Mouse (Mus musculus): ENCODE measurements around the gene Samd4b. TPM values are rescaled to one million over a fixed set of nuclear protein-coding genes. Genes with fewer than 3 reads are reported as not detected.

Samd4b gene
- total RNA-seq, 2 experiments from 2014 or later = 9.8 to 14.0 TPM

DNA sequence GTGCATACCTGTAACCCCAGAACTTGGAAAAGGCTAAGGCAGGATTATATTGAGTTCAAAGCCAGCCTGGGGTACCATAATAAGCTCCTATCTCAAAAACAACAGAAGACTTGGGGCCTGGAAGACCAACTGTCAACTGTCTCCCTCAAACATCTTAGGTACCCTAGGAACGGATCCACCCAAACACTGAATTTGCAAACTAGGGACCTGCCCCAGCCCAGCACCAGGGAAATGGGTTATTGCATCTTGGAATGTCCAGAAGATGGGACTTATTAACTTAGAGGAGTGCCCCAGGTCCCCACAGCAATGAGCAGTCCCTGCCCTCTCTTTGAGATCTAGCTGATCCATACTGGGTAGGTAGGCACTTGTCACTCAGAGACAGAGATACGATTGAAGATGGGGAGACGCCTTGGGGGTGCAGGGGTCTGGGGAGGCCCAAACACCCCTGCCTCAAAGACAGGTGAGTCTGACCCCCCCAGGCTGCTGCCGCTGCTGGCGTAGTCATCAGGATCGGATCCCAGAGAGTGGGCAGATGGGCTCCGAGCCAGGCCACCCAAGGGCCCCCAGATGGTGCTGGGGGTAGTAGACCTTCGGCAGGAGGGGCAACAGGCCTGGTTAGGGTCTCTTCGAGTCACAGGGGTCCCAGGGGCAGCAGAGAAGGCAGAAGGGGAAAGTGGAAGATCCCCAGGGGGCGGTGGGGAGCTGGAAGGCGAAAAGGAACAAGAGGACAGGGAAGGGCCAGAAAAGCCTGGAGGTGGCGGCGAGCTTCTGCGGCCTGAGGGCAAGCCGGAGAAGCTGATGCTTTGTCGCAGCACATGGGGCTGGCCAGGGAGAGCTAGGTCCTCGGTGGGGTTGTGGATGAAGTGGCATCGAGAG lies 220.5 kb downstream of the Samd4b start:
- DNase-seq = peak; percentile 49

DNA sequence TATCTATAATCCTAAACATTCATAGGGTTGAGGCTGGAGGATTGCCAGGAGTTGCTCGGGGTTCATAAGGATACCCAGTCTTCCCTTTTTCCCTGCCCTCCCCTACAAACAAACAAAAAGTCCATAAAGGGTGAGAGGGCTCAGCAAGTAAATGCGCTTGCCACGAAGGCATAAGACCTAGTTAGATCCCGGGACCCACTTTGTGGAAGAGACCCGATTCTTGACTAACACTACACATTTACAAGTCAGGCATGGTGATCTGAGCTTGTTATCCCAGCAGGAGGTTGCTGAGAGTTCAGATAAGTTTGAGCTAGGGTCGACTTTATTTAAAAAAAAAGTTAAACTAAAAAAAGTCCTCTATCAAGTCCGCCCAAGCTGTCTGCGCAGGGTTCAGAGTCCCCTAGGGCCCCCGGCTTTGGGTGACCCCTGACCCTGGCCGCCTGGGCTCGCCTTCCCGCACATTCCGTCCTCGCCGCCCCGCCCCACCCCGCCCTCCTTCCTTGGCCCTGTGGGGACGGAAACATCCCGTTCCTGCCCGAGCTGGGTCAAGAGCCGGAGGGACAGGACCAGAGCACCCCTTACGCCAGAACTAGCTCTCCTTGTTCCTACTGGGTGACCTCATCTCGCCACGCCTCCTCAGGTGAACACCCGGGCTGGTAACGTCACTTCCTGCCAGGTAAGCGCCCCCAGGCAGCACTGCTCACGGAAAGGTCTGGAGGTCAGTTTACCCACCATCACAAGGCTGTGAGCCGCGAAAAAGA lies 221.8 kb downstream of the Samd4b start:
- peak; percentile 95 for DNase-seq

DNA sequence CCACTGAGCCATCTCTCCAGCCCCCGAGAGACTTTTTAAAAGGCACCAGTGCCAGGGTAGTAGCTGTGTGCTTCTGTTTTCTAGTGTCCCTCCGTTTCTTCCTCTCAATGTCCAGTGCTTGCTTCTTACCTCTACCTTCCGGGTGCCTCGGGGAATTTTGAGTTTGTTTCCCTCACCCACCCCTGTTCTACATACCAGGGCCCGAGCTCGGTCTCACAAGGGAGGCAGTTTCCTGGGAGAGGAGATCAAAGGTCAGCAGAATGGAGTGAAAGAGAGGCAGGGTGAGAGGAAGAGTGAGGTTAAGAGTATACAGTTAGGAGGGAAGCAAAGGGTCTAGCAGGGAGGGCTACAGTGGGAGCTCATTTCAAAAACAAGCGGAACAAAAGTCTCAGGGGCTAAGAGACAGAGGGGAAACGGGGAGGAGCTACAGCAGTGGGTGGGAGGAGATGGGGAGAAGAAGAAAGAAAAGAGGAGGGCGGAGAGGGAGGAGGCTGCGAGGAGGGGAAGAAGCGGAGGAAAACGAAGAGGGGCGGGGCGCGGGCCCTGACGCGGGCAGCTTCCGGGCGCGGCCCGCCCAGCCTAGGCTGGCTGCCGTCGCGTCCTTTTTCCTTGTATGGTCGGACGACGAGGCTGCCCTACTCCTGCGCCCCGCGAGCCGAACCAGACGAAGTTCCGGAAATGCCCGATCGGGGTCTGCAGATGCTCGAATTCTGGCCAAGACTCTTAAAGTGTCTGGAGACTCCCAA lies 222.6 kb downstream of the Samd4b start:
- DNase-seq = peak; percentile 95

DNA sequence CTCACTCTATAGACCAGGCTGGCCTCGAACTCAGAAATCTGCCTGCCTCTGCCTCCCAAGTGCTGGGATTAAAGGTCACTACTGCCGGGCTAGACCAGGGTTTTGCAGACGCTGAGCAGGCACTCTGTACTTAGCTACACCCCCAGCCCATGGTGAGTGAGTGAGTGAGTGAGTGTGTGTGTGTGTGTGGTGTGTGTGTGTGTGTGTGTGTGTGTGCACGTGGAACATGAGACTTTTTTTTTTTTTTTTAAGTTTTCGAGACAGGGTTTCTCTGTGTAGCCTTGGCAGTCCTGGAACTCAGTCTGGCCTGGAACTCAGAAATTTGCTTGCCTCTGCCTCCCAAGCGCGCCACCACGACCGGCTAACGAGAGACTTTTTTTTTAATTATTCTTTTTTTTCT lies 223.3 kb downstream of the Samd4b start:
- no peak for DNase-seq

DNA sequence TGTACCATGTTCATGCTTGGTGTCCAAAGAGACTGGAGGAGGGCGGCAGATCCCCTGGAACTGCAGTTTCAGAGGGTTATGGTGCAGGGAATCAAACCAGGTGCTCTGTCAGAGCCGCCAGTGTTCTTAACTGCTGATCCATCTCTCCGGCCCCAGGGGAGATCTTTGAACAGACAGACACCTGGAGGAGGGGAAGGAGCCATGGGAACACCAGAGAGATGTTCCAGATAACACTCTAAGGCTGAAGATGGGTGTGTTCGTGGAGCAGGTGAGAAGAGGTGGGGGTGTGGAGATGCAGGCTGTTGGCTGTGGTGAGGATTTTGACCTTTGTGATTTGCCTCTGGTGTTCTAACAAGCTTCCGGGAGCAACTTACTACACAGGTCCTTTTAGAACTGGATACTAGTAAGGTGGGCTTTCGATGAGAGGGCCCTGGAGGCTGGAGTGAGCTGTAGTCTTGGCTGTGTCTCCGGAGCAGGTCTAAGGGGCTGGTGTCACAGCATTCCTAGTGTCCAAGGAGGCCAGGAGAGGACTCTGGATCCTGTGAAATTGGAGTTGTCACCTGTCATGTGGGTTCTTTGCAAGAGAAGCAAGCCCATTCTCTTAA lies 224.0 kb downstream of the Samd4b start:
- no peak for DNase-seq

DNA sequence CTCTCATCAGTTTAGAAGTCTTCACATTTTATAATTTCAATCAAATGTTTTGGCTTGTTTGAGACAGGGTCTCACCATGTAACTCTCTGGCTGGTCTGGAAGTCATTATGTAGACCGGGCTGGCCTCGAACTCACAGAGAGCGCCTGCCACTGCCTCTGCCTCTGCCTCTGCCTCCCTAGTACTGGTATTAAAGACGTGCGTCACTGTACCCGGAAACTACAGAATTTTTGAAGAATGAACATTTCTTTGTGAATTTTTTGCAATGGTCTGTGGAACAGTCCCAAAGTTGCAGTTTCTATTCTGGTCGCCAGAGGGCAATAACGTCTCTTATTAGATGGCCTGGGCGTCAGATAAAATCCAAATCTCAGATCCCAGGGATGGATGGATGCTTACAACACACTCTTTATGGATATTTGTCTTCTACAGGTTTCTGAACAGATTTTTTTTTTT lies 224.8 kb downstream of the Samd4b start:
- peak; percentile 66 for DNase-seq

DNA sequence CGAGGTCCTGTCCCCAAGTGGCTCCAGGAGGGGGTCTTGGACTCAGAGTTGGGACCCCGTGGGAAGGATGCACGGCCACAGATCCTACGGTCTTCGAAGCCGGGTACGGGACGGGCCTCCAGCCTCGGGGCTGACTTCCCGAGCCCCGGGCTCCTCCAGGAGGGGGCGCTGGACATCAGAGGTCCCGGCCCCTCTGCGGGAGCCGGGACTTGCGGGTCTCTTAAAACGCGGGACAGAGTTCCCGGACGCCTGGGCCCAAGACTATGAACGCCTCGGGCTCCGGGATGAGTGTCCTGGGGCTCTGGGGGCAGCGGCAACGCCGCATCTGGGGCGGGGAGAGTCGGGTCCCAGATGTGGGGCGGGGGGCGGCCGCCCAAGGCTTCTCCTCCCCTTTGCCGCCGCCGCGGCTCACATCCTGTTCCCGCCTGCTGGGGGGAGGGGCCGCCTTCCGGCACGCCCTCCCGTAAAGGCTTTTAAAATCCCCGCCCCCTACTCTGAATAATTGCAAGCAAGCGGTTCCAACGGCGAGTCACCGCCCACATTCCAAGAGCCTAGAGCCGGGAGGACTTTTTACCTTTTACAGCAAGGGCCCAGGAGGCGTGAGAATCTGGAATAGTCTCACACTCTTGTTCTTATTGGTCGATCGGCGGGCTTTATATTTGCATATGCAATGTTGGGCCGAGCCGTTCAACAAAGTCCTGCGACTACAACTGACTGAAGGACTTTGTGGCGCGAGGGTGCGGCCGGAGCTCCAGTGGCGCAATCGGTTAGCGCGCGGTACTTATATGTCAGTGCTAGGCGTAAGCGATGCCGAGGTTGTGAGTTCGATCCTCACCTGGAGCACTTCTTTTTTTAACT lies 225.5 kb downstream of the Samd4b start, which contains the start of gene Plekhg2:
TSS of gene Plekhg2 (minus strand) at position 349 of the 858 bp plus-strand sequence.
- DNase-seq = peak; percentile 98

DNA sequence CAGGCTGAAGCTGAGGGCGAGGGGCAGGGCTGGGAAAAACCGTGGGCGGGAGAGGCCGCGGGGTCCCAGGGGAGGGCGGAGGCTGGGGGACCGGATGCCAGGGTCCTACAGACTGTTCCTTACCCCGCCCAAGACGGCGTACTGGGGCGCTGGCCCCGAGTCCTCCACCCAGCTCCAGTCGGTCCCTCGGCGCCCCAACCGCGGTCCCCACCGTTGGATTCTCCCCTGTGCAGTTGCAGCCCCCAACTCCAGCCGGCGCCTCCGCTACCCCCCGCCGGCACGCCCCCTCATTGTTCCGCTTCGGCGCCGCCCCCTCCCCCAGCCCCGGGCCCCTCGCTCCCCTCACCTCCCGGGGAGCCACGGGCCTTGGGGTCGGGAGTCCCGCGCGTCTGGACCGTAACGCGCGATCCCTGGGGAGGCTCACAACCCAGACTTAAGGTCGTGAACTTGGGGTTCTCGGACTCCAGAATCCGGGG lies 226.4 kb downstream of the Samd4b start:
- DNase-seq = peak; percentile 83

DNA sequence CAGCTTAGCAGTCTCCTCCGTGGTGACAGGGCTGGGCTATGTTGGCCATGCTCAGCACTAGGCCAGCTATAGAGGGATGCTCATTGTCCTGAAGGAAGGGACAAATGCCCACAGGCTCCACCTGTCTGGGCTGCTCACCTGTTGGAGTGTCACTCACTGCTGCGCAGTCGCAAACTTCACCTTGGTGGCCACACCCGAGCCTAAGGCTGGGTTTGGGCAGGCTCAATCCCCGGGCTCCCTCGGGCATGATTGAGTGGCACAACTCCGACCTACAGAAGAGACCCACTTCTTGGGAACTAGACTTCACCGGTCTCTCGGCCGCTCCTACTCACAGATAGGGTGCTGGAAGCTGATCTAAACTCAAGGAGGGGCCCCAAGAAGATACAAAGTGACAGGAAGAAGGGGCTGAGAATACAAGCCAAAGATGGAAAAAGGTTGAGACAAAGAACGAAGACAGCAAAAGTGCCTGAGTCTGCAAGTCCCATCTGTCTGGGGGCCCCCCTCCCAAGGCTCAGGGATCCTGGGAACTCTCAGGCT lies 226.9 kb downstream of the Samd4b start:
- DNase-seq = peak; percentile 23

DNA sequence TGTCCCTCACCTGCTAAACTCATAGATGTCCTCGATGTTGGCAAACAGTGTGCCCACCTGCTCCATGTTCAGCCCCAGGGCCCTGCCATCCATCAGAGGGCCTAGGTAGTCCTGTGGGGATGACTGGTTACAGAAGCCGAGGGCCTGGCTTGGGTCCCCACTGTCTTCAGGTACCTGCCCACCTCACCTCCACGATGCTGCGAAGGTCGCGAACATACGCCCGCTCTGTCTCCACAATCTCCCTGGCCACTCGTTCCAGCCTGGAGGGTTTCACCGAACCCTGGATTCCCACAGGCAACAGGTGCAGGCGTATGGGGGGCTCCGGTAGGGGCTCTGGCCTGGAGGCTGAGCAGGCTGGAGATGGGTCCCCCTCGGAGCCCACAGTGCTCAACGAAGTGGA lies 227.9 kb downstream of the Samd4b start:
- no peak for DNase-seq

DNA sequence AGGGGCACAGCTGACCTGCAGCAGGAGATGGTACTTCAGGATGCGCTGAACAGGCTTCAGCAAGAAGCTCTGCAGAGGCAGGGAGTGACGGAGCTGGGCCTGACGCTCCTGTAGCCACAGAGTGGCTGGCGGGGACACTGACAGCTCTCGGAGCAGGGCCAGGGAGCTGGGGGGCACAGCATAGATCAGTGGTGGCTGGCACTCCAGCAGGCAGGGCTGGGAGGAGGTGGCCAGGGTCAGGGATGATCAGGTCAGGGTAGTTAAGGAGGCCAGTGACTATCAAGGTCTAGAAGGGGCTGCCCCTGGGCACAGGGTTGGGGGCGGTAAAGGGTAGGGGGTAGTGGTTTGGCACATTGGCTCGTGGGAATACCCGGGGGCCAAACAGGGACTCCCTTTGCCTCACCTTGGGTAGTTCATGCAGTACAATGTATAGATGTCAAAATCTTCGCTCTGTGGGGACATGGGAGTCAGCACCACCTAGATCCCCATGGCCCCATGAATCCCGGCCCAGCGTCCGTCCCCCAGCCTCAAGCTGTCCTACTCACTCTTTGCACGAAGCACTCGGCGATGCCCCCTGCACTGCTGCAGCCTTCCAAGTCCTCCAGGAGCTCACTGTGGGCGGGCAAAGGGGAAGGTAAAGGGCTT lies 229.5 kb downstream of the Samd4b start:
- DNase-seq = no peak

DNA sequence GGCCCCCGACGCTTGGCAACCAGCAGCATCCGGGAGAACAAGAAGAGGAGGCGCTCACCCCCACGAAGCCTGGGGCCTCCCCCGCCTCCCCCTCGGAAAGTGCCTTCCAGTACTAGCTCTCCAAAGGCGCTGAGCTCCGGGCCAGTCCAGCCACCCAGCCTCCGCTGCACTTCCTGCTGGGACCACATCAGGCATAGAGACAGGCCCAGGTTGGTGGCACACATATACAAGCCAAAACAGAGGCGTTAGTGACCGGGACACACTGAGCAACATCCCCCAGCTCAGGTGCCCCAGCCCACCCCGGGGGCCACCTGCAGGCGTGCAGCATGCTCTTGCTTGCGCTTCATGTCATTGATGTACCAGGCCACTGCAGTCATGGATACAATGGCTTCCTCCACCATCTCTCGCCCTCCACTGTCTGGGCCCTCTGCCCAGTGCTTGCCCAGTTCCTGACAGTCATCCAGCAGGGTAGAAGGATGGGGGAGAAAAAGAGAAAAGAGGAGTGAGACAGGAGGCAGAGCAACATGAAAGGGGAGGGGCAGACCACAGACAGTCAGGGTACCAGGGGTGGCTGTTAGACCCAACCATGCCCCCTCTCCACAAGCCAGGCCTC lies 230.2 kb downstream of the Samd4b start:
- no peak for DNase-seq

DNA sequence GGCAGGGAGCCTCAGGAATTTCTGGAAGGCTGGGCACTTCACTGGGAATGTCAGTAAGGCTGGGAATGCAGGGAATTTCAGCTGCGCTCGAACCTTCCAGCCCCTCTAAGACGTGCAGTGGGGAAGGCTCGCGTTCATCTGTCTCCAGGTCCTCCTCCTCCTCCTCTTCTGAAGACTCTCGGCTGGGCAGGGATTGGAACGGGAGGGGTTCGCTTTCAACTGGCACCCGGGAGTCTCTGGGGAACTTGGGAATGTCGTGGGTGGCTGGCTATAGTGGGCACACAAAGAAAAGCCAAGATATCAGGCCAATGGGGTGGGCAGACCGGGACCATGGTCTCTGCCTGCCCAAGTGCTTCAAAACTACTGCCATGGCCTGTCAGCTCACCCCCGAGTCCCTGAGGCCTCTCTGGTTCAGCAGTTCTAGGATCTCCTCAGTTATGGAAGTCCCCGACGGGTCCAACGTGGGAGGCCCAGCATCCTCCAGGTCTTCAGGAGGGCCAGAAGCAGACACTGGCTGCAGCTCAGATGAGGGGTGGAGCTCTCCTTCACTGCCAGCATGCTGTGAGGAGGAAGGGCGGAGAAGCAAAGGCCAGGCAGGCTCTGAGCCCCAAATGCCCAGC lies 235.4 kb downstream of the Samd4b start:
- no peak for DNase-seq

DNA sequence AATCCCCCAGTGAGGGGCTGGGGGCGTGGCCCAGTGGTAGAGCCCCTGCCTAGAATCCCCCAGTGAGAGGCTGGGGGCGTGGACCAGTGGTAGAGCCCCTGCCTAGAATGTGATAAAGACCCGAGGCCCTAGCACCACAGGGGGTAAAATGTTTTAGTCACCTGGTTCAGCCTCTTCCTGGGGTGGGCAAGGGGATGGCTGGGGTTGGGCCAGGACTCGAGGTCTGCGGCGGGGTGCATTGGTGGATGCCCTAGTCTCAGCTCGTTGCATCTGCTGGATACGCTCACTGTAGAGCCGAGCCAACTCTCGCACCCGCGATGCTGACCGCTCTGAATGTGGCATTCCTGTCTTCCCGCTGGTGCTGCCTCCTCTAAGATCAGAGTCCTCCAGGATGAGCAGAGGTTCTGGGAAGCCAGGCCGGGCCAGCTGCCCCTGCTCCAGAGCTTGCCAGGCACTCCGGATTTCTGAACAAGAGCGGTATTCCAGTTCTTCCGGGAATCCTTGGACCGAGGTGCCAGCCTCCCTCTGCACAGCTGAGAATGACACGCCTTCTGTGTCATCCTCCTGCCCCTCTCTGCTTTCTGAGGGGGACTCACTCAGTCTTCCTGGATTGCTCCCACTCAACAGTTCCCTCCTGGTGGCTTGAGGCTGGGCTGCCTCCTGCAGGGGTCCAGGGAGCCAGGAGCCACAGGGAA lies 236.2 kb downstream of the Samd4b start:
- DNase-seq = no peak

DNA sequence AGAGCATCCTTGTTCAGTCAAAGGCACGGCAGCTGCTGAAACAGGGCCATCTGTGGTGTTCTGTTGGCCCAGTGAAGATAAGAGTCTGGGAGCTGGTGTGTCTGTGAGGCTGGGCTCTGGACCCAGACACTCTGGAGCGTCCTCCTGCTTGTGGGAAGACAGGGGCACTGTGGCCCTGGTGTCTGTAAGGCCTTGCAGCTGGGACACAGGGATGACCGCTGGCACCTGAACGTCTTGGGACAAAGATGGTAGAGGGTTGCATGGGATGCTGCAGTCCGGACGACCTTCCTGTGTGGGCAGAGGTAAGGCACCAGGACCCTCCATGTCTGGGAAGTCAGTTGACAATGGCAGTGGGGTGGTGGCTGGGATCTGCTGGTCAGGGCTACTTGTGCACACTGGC lies 237.7 kb downstream of the Samd4b start:
- no peak for DNase-seq

DNA sequence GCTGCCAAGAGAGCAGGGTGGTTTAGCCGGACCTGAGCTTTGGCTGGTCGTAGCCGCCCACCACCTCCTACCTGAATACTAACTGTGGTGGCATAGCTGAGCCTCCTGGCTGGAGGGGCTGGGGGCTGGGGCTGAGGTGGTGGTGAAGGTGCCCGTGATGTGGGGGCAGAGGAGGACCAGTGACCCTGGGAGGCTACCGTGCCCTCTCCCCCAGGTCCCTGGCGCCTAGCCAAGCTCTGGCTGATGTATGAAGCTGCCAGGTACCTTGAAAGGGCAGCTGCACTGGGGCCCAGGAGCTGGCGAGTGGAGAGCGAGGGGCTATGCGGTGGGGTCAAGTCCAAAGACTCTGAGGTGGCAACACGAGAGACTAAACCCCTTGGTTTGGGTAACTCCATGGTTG lies 238.1 kb downstream of the Samd4b start:
- no peak for DNase-seq

DNA sequence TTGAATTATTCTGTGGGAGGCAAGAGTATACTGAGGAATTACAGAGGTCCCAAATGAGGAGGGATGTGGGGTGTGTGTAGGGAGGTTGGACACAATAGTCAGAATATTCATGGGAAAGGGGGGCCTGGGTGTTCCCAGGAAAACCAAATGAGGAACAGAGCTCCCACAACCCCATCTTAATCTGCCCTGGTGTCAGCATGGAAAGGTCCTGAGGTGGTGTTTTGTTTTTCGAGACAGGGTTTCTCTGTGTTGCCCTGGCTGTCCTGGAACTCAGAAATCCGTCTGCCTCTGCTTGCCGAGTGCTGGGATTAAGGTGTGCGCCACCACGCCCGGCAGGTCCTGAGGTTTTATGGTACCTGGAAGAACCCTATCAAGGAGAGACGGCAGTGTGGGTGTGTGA lies 239.5 kb downstream of the Samd4b start:
- no peak for DNase-seq

DNA sequence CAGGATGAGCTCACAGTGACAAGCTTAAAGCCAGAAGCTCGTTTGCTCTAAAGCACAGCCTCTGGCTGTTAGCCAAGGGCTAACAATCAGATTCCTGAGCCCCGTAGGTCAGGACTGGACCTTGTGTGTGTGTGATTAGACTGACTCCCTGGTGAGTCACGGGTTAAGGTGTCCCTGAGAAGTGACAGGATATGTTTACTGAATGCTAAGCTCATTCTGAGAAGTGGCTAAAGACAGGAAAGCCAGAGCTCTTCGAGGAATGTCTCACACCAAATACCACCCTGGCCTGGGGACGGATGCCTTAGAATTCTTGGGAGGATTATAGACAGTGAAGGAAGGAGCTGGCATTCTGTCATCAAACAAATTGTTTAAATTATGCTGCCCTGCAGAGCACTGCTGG lies 240.0 kb downstream of the Samd4b start:
- no peak for DNase-seq

DNA sequence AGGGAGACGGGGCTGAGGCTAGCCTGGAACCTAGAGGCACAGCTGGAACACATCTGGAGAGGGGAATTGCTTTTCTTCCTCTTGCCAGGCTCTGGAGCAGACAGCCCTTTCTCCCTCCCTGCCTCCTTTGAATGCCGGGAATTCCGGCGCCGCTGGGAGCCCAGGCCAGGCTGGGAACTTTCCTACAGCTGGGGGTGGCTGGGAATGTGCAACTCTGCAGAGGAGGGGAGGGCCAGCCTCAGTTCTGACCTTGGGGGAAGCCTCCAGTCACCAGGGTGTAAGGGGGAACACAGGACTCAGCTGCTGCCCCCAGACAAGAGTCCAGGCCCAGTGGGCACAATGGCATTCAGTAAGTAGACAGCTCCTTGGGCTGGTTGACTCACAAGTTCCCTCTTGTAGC lies 241.0 kb downstream of the Samd4b start:
- DNase-seq = peak; percentile 73
